Mouse (Mus musculus): ENCODE measurements around the gene Thada. TPM values are rescaled to one million over a fixed set of nuclear protein-coding genes. Genes with fewer than 3 reads are reported as not detected.
A peak's percentile ranks its signal among the peaks of the same experiment; 100 is the strongest.

The Thada gene
- polyA plus RNA-seq, 2 experiments, result 9.1 to 9.7 TPM

DNA sequence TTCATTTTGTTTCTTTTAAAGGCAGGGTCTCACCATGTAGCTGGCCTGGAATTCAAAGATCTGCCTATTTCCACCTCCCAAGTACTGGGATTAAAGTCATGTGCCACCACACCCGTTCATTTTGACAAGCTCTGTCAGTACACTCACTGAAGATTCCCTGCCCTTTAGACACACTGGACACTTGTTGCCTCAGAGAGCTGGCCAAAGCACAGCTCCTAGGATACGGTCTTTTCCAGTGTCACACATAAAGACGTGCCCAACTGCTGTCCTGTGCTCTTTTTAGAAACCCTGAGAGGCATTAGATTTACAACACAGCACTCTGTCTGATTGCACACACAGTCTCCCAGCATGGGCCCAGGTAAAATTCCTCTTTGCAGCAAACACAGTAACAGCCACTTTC lies 248.3 kb downstream of the Thada start:
- no peaks in the 10 kb centered on the region for H3K4me1 ChIP-seq (ENCODE audit: control insufficient read depth, insufficient read depth, low read length)
- H3K4me3 ChIP-seq (replicated peaks; ENCODE audit: low read length), result no peak overlapping the region
- H3K9ac ChIP-seq (ENCODE audit: low read depth, low read length, severe bottlenecking), result no peak overlapping the region
- ATAC-seq (ENCODE audit: low FRiP score, low read depth) (no peak), DNase-seq (ENCODE audit: low spot score) (no peak)
- H3K36me3 ChIP-seq (ENCODE audit: control insufficient read depth, insufficient read depth, low read length), result peaks cover 34% of the 10 kb centered on the region
- H3K27me3 ChIP-seq (ENCODE audit: control insufficient read depth, insufficient read depth, low read length), result no peaks in the 10 kb centered on the region
- no peaks in the 10 kb centered on the region for H3K9me3 ChIP-seq (ENCODE audit: control insufficient read depth, low read length)
- H3K4me2 ChIP-seq (replicated peaks; ENCODE audit: low read depth, low read length, severe bottlenecking), result no peak overlapping the region
- no peak overlapping the region for H3K27ac ChIP-seq (replicated peaks; ENCODE audit: low read depth, low read length)
- 87% methylated on average over 3 of the region's 3 CpGs for WGBS
- TF ChIP-seq POLR2A (IDR thresholded peaks at IDR 0.05; ENCODE audit: borderline replicate concordance, extremely low read depth, insufficient read depth, insufficient read length), result no peak

DNA sequence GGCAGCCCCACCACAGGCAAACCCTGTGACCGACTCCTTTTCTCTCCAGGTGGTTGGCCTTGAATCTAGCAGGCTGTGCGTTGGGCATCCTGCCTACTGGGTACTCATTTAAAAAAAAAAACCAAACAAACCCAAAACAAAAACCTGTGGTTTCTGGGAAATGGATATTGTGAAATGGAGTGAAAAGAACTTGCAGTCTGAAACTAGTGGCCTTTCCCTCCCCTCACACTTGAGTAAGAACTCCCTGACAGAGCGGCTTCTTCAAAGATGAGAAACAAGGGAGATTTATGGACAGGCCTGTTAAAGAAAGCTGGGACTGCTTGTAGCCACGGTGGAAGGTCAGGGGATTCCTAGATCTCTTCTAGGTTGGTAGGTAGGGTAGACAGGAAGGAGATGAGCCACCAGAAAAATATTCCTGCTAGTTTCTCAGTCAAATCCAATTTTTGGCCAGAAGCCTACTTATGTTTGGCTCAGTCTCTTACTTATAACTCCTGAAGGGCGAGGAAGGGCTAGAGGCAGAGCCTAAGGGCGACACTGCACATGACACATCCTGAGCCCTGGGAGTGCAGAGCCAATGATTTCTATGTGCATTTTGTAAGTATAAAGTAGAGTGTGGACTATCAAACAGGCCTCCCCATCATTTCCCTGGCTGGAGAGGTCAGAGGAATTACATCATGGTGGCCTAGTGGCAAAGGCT lies 250.6 kb downstream of the Thada start:
- H3K27me3 ChIP-seq (ENCODE audit: control insufficient read depth, insufficient read depth, low read length), result no peaks in the 10 kb centered on the region
- DNase-seq (ENCODE audit: low spot score) (no peak), ATAC-seq (ENCODE audit: low FRiP score, low read depth) (no peak)
- WGBS, result 71% methylated on average over 6 of the region's 6 CpGs
- no peaks in the 10 kb centered on the region for H3K9me3 ChIP-seq (ENCODE audit: control insufficient read depth, low read length)
- H3K4me2 ChIP-seq (replicated peaks; ENCODE audit: low read depth, low read length, severe bottlenecking), result no peak overlapping the region
- peaks cover 34% of the 10 kb centered on the region for H3K36me3 ChIP-seq (ENCODE audit: control insufficient read depth, insufficient read depth, low read length)
- no peak overlapping the region for H3K9ac ChIP-seq (ENCODE audit: low read depth, low read length, severe bottlenecking)
- no peak overlapping the region for H3K27ac ChIP-seq (replicated peaks; ENCODE audit: low read depth, low read length)
- no peaks in the 10 kb centered on the region for H3K4me1 ChIP-seq (ENCODE audit: control insufficient read depth, insufficient read depth, low read length)
- H3K4me3 ChIP-seq (replicated peaks; ENCODE audit: low read length), result no peak overlapping the region
- TF ChIP-seq POLR2A (IDR thresholded peaks at IDR 0.05; ENCODE audit: borderline replicate concordance, extremely low read depth, insufficient read depth, insufficient read length), result no peak

DNA sequence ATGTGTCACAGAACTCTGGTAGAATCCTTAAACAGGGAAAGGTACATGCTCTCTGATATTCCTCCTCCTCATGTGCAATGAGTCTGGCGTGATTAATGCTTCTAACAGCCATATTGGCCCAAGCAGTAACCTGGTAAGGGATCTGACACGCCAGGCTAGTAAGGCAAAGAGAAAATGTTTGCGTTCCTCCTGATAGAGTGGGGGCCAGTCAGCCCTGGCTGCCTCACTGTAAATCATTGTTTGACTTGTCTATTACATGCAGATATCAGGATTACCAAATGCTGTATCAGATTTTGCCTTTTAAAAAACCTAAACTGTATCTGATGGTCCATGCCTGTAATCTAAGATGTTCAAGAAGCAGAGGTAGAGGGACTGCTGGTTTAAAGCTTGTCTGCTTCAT lies 252.5 kb downstream of the Thada start:
- Histone ChIP-seq H3K36me3 (ENCODE audit: control insufficient read depth, insufficient read depth, low read length) (peaks cover 29% of the 10 kb centered on the region), H3K4me3 (replicated peaks; ENCODE audit: low read length) (no peak overlapping the region), H3K27ac (replicated peaks; ENCODE audit: low read depth, low read length) (no peak overlapping the region), H3K4me2 (replicated peaks; ENCODE audit: low read depth, low read length, severe bottlenecking) (no peak overlapping the region), H3K9me3 (ENCODE audit: control insufficient read depth, low read length) (no peaks in the 10 kb centered on the region), H3K27me3 (ENCODE audit: control insufficient read depth, insufficient read depth, low read length) (no peaks in the 10 kb centered on the region), H3K4me1 (ENCODE audit: control insufficient read depth, insufficient read depth, low read length) (no peaks in the 10 kb centered on the region), H3K9ac (ENCODE audit: low read depth, low read length, severe bottlenecking) (no peak overlapping the region)
- WGBS, result 77% methylated on average over 3 of the region's 3 CpGs
- DNase-seq (ENCODE audit: low spot score) (no peak), ATAC-seq (ENCODE audit: low FRiP score, low read depth) (no peak)
- no peak for TF ChIP-seq POLR2A (IDR thresholded peaks at IDR 0.05; ENCODE audit: borderline replicate concordance, extremely low read depth, insufficient read depth, insufficient read length)

DNA sequence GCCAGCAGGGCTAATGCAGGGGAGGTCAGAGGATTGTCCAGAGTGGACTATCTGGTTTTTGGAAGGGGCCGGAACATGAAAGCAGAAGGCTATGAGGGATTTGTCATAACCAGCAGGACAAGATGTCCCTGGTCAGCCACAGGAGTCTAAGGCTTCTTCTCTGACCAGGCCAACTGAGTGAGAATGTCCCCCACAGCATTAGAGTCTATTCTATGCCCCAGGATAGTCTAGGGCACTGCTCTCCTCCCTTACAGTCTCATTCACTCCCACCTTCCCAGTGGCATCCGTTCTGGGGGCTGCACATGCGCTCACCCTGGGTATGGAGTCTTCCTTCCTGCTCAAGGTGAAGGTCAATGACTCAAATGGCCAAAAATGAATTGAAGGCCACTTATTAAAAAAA lies 258.4 kb downstream of the Thada start:
- Histone ChIP-seq H3K27ac (replicated peaks; ENCODE audit: low read depth, low read length) (no peak overlapping the region), H3K27me3 (ENCODE audit: control insufficient read depth, insufficient read depth, low read length) (no peaks in the 10 kb centered on the region), H3K4me2 (replicated peaks; ENCODE audit: low read depth, low read length, severe bottlenecking) (no peak overlapping the region), H3K9me3 (ENCODE audit: control insufficient read depth, low read length) (no peaks in the 10 kb centered on the region), H3K4me3 (replicated peaks; ENCODE audit: low read length) (no peak overlapping the region), H3K36me3 (ENCODE audit: control insufficient read depth, insufficient read depth, low read length) (peaks cover 17% of the 10 kb centered on the region; the same call in 1 of the 2 replicates), H3K9ac (ENCODE audit: low read depth, low read length, severe bottlenecking) (no peak overlapping the region), H3K4me1 (ENCODE audit: control insufficient read depth, insufficient read depth, low read length) (peaks cover 18% of the 10 kb centered on the region)
- no peak for TF ChIP-seq POLR2A (IDR thresholded peaks at IDR 0.05; ENCODE audit: borderline replicate concordance, extremely low read depth, insufficient read depth, insufficient read length)
- ATAC-seq (ENCODE audit: low FRiP score, low read depth) (no peak), DNase-seq (ENCODE audit: low spot score) (no peak)
- WGBS, result 88% methylated on average over 3 of the region's 3 CpGs

DNA sequence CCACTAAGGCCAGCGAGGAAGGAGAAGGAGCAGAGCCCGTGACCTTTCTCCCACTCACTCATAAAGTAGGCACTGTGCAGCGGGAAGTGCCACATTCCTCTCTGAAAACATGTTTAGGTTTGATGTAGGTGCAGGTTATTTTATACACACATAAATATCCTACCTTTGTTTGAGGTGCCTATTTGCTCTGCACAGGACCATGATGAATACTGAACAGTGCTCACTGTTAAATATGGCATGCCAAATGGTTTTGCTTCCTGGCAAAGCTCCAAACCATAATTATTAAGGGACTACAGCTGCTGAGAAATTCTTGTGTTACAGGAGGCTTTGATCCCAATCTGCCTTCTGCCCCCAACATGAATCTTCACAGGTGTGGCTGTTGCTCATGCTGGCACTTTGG lies 259.8 kb downstream of the Thada start:
- Histone ChIP-seq H3K27me3 (ENCODE audit: control insufficient read depth, insufficient read depth, low read length) (no peaks in the 10 kb centered on the region), H3K4me3 (replicated peaks; ENCODE audit: low read length) (no peak overlapping the region), H3K9ac (ENCODE audit: low read depth, low read length, severe bottlenecking) (no peak overlapping the region), H3K4me2 (replicated peaks; ENCODE audit: low read depth, low read length, severe bottlenecking) (no peak overlapping the region), H3K4me1 (ENCODE audit: control insufficient read depth, insufficient read depth, low read length) (peaks cover 18% of the 10 kb centered on the region), H3K27ac (replicated peaks; ENCODE audit: low read depth, low read length) (0 out of 2 replicates have a peak overlapping the region, but pooled peaks have one; percentile 13), H3K36me3 (ENCODE audit: control insufficient read depth, insufficient read depth, low read length) (peaks cover 10% of the 10 kb centered on the region; the same call in 1 of the 2 replicates), H3K9me3 (ENCODE audit: control insufficient read depth, low read length) (no peaks in the 10 kb centered on the region)
- DNase-seq (ENCODE audit: low spot score) (no peak), ATAC-seq (ENCODE audit: low FRiP score, low read depth) (no peak)
- 39% methylated on average over 3 of the region's 3 CpGs for WGBS
- TF ChIP-seq POLR2A (IDR thresholded peaks at IDR 0.05; ENCODE audit: borderline replicate concordance, extremely low read depth, insufficient read depth, insufficient read length), result no peak
